Mouse (Mus musculus) adrenal gland, postnatal 36 days (tissue): ENCODE data around the gene T. TPM values are rescaled to one million over a fixed set of nuclear protein-coding genes. Genes with fewer than 3 reads are reported as not detected.
"Not testable (repeated sequence)": the region's sequence is repeated elsewhere in the genome, so short reads cannot be mapped to it uniquely, and the experiment has no call there.

Source experiments
- DNase-seq, 2 experiments: peaks; one replicate each; pipeline ENCODE4 v3.0.0; 2021; ENCODE audit warnings: mixed read lengths in 1 of 2
- long read RNA-seq, 2 experiments: library from polyadenylated mRNA; stranded (forward); transcript quantifications; one replicate each; pipeline ENCODE4 v2.0.0; 2021; ENCODE audit warnings: borderline sequencing depth in 2 of 2
- total RNA-seq, 2 experiments: library from RNA; stranded (reverse); gene quantifications; 2 replicates each; pipeline ENCODE4 v1.2.3; 2021

The T gene
- not detected for total RNA-seq
- long read RNA-seq, experiment 1, result 0 reads
- long read RNA-seq, experiment 2, result 0 reads

- no peak for DNase-seq
These were observed at the start of gene T for GRCm38 (mm10) chr17:8433978-8434960. TSS of gene T (plus strand) at chr17:8434423.

- DNase-seq, result no peak
These were observed 48.8 kb upstream of the T start for GRCm38 (mm10) chr17:8385441-8385840.

- DNase-seq, result peak in 1 of 2 experiments; percentile 34
These were observed 45.8 kb upstream of the T start for GRCm38 (mm10) chr17:8388463-8388862.

DNA sequence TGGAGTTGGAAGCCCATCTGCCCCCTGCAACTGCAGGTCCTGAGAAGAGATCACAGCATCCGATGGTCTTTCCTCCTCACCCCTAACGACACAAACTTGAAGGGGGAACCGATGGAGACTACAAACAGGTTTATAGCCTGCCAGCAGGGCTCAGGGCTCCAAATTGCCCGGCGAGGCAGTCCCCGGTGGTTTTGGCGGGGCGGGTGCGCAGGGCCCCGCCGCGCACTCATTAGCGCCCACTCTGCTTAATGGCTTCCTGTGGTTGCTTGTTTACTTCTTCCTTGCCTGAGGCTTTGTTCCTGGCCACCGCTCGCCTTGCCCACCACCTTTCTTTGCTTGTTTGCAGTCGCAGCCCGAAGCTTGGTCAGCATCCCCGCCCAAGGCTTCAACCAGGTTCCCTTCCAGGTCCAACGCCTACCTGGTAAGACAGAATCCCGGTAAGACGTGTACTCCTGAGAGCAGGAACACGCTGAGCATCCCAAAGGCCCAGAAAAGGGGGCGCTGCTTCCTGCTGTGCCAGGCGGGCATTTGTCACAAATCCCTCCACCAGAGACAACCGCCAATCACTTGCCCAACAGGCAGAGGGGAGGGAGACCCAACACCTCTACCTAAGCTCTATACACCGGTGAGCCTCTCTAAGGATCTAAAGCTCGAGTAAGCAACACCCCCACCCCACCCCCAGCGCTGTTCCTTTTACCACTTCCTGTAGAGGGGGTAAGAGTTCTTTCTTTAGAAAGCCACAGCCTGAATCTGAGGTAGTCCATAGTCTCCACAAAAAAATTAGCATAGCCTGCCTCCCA is 45.0 kb upstream of the T start:
- no peak for DNase-seq

GRCm38 (mm10) chr17:8389790-8390095 is 44.5 kb upstream of the T start:
- no peak for DNase-seq

DNA sequence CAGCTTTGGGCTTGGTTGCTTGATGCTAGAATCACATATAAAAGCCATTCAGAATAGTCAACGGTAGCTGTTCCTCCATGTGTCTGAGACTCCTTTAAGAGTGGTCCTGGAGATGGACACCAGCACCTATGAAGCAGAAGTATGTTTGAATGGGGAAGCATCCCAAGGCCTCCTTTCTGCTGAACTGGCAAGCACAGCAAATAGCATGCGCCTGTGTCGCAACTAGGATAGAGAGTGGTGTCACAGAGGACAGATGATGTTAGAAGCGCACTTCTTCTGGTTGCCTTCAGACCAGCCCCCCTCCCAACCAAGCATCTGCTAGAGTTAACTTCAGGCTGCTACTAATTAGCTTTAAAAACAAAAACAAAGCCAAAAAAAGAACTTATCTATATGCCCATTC is 43.7 kb upstream of the T start:
- DNase-seq, result no peak

DNA sequence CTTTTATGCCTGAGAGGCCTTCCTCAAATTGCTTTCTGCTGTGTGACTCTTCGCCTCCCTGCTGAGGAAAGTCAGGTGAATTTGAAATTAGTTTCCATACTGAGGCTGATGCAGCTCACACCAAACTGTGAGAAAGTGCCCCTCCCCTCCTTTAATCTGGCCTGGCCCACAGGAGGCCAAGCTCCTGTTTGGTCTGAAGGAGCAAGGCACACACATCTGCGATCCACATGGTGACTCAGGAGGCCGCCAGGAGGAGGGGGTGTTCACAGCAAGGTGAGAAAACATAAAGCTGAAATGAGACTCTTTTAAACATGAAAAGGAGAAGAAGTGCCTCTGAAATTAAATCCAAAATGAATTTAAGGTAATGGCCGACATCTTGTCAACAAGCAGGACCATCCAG is 37.9 kb upstream of the T start:
- no peak for DNase-seq

GRCm38 (mm10) chr17:8397946-8398345 is 36.3 kb upstream of the T start:
- DNase-seq, result no peak

DNA sequence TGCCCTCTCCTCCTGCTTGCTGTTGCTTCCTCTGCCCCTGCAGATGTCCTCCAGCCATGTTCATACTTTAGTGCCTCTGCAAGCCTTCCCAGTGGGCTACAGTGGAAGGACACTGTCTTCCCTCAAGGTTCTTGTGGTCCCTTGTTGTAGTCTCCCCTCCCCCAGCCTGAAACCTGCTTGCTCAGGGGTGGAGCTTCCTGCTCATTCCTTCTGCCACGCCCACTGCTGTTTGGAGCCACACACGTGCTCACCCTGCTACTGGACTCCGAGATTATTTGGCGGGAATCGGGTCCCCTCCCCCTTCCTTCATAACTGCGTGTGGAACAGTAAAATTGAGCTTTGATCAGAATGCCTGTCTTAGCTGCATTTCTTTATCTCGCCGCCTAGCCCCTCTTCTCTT is 30.3 kb upstream of the T start:
- not testable (repeated sequence) for DNase-seq

DNA sequence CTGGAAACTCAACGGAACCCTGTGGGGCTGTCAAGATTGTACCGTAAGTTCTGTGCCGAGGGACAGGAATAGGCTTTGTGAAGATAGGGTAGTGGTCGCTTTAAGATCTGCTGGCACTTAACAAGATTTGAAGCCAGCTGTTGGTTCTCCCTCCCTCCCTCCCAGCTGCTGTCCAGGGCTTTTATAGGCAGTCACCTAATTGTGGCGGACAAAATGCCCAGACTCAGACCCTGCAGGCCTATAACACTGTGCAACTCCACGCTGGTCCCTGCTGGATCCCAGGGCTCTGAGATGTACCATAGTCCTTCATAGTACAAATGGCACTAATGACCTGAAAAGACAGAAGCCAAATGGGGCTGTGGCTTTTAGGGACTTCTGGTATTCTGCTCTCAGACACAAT is 27.9 kb upstream of the T start:
- no peak for DNase-seq

DNA sequence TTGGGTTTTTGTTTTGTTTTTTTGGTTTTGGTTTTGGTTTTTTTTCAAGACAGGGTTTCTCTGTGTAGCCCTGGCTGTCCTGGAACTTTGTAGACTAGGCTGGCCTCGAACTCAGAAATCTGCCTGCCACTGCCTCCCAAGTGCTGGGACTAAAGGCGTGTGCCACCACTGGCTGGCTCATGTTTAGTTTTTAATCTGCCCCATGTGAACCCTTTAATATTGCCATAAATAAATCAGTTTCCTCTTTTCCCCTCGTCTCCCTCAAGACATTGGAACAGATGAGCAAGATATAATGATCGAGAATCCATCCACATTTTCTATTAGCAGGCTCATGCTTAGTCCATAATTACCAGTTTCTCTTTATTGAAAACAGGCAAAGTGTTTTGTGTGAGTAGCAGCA is 26.2 kb upstream of the T start:
- not testable (repeated sequence) for DNase-seq

GRCm38 (mm10) chr17:8408589-8409295 is 25.5 kb upstream of the T start:
- no peak for DNase-seq

GRCm38 (mm10) chr17:8410330-8410729 is 23.9 kb upstream of the T start:
- DNase-seq, result no peak

DNA sequence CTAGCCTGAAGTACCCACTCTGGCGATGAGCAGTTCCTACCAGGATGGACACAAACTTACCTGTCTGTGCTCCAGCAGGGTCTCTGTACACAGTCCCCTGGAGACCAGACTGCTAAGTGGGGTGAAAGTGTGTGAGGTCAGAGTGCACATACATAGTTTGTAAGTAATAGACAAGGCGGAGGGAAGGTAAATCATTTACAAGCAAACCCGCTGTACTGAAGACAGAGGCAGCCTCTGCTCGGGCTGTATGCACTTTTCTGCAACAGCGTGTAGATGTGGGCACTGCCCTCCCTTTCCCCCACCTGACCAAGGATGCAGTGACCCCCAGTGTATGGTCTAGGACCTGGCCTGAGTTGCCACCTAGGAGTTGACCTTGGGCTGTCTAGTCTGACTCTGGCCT is 20.6 kb upstream of the T start:
- DNase-seq, result no peak

DNA sequence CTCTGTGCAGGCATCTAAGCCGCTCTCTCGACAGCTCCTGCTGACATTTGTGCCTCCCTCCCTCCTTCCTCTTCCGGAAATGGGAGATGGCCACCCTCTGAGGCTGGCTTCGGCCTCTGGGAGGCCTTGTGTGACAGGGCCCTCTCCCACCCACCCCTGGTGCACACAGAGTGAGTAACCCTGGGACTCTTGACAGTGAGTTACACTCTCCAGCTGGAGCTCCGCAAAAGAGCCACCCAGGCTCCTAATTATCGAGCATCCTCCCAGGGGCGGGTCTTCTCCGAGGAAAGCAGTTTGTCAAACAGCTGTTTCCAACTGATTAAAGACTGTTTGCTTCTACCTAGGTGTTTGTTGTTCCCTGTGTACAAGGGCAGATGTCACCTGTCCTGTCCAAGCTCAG is 18.7 kb upstream of the T start:
- DNase-seq, result no peak

DNA sequence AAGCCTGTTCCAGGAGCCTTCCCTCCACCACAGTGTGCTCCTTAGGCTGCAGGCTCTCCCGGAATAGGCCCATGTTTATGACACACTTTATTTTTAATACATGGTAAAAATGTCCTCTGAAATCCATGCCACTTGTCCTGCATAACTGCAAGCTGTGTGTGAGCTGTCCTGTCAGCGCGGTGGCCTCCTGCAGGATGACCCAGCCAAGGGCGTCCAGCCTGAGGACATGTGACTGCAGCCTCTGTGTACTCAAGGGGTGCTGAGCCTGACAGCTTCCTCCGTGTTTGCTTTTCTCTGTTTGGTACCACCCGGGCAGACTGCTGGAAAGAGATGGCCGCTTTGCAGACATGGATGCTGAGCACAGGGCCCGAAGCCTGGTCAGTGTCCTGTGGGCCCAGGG is 17.4 kb upstream of the T start:
- no peak for DNase-seq

- no peak for DNase-seq
These were observed 13.5 kb upstream of the T start for GRCm38 (mm10) chr17:8420739-8421138.

DNA sequence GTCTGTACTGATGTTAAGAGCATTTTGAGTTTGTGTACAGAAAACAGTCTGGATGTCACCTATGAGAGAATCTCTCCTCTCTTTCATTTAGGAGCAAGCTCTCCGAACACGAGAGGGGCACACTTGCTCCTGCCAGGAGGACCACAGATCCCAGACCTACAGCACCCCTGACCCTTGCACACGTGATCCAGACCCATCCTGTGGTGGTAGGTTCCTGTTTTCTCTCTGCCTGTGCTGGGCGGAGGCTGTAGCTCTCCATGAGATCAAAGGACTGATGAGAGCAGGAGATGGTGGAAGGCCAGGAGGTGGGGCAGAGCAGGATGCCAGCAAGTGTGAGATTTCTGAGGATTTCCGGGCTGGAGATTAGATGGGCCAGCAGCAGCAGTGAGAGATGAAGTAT is 12.7 kb upstream of the T start:
- DNase-seq, result peak in 1 of 2 experiments; percentile 9

GRCm38 (mm10) chr17:8423283-8423682 is 10.9 kb upstream of the T start:
- peak in 1 of 2 experiments; percentile 10 for DNase-seq

GRCm38 (mm10) chr17:8429436-8429835 is 4.8 kb upstream of the T start:
- no peak for DNase-seq

- no peak for DNase-seq
These were observed 4.3 kb upstream of the T start for GRCm38 (mm10) chr17:8429896-8430295.

DNA sequence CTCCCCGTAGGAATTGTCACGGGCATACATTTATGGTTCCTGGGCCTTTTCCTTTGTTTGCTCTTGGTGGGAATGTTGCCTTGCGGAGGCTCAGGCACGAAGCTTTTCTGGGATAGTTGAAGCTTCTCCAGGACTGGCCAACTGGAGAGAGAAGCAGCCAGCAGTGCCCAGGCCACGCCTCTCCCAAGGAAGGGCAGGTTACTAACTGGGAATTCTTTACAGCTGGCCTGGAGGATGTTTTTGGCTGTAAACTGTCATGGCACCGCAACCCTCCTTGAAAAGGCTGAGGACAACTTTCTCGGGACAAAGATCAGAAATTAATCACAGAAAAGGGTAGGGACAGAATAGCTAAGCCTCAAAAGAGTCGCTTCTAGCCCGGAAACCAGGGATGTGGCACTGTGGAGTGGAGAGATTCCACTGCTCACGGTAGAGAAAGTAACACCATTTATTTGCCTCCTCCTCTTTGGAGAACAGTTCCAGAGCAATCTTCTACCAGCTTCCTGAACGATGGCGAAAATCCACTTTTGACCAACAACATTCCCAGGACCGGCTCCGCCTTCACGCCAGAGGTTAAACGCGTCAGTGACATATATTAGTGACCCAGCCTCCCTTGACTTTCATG is 1.9 kb upstream of the T start:
- no peak for DNase-seq
